Mouse (Mus musculus): ENCODE data around the gene Dlgap3. TPM values are rescaled to one million over a fixed set of nuclear protein-coding genes. Genes with fewer than 3 reads are reported as not detected.

Gene Dlgap3
- polyA plus RNA-seq, 1 experiment from 2014 or later, result 0.24 TPM

- Histone ChIP-seq H3K36me3 (ENCODE audit: control insufficient read depth, insufficient read depth) (no peaks in the 10 kb centered on the region), H3K4me1 (ENCODE audit: control insufficient read depth, low read depth, low read length) (no peaks in the 10 kb centered on the region), H3K9me3 (replicated peaks; ENCODE audit: control insufficient read depth, low read length) (no peaks in the 10 kb centered on the region), H3K27ac (ENCODE audit: low read length) (no peak overlapping the region), H3K4me3 (ENCODE audit: low read depth, low read length) (no peak overlapping the region), H3K27me3 (ENCODE audit: control insufficient read depth, insufficient read depth, low read depth, low read length) (peaks cover 2% of the 10 kb centered on the region), H3K9ac (ENCODE audit: low read depth, low read length) (no peak overlapping the region), H3K4me2 (ENCODE audit: low read depth, low read length) (no peak overlapping the region)
- no peak for ATAC-seq (ENCODE audit: low read depth)
- whole genome bisulfite sequencing (ENCODE audit: insufficient replicate concordance), result 58% methylated on average over 4 of the region's 4 CpGs
These were observed 47.2 kb downstream of the Dlgap3 start for GRCm38 (mm10) chr4:127216251-127216651.

- WGBS (ENCODE audit: insufficient replicate concordance), result 63% methylated on average over 11 of the region's 11 CpGs
- H3K4me1 ChIP-seq (ENCODE audit: control insufficient read depth, low read depth, low read length), result no peaks in the 10 kb centered on the region
- no peaks in the 10 kb centered on the region for H3K36me3 ChIP-seq (ENCODE audit: control insufficient read depth, insufficient read depth)
- H3K4me3 ChIP-seq (ENCODE audit: low read depth, low read length), result no peak overlapping the region
- H3K4me2 ChIP-seq (ENCODE audit: low read depth, low read length), result no peak overlapping the region
- no peak overlapping the region for H3K9ac ChIP-seq (ENCODE audit: low read depth, low read length)
- peaks cover 2% of the 10 kb centered on the region for H3K27me3 ChIP-seq (ENCODE audit: control insufficient read depth, insufficient read depth, low read depth, low read length)
- ATAC-seq (ENCODE audit: low read depth), result no peak
- H3K27ac ChIP-seq (ENCODE audit: low read length), result no peak overlapping the region
- H3K9me3 ChIP-seq (replicated peaks; ENCODE audit: control insufficient read depth, low read length), result no peaks in the 10 kb centered on the region
These were observed 48.0 kb downstream of the Dlgap3 start for GRCm38 (mm10) chr4:127217048-127217447.

GRCm38 (mm10) chr4:127223291-127223690, 54.3 kb downstream of the Dlgap3 start:
- Histone ChIP-seq H3K36me3 (ENCODE audit: control insufficient read depth, insufficient read depth) (no peaks in the 10 kb centered on the region), H3K4me1 (ENCODE audit: control insufficient read depth, low read depth, low read length) (no peaks in the 10 kb centered on the region), H3K9ac (ENCODE audit: low read depth, low read length) (no peak overlapping the region), H3K4me2 (ENCODE audit: low read depth, low read length) (no peak overlapping the region), H3K9me3 (replicated peaks; ENCODE audit: control insufficient read depth, low read length) (no peaks in the 10 kb centered on the region), H3K27me3 (ENCODE audit: control insufficient read depth, insufficient read depth, low read depth, low read length) (peaks cover 23% of the 10 kb centered on the region), H3K27ac (ENCODE audit: low read length) (no peak overlapping the region), H3K4me3 (ENCODE audit: low read depth, low read length) (no peak overlapping the region)
- 20% methylated on average over 10 of the region's 10 CpGs for WGBS (ENCODE audit: insufficient replicate concordance)
- ATAC-seq (ENCODE audit: low read depth), result no peak

GRCm38 (mm10) chr4:127223755-127224154, 54.8 kb downstream of the Dlgap3 start:
- ATAC-seq (ENCODE audit: low read depth), result no peak
- Histone ChIP-seq H3K27me3 (ENCODE audit: control insufficient read depth, insufficient read depth, low read depth, low read length) (peaks cover 23% of the 10 kb centered on the region), H3K4me3 (ENCODE audit: low read depth, low read length) (no peak overlapping the region), H3K9ac (ENCODE audit: low read depth, low read length) (no peak overlapping the region), H3K9me3 (replicated peaks; ENCODE audit: control insufficient read depth, low read length) (no peaks in the 10 kb centered on the region), H3K27ac (ENCODE audit: low read length) (no peak overlapping the region), H3K36me3 (ENCODE audit: control insufficient read depth, insufficient read depth) (no peaks in the 10 kb centered on the region), H3K4me1 (ENCODE audit: control insufficient read depth, low read depth, low read length) (no peaks in the 10 kb centered on the region), H3K4me2 (ENCODE audit: low read depth, low read length) (no peak overlapping the region)
- 38% methylated on average over 4 of the region's 4 CpGs for WGBS (ENCODE audit: insufficient replicate concordance)

GRCm38 (mm10) chr4:127224444-127225100, 55.6 kb downstream of the Dlgap3 start:
- H3K4me2 ChIP-seq (ENCODE audit: low read depth, low read length), result no peak overlapping the region
- WGBS (ENCODE audit: insufficient replicate concordance), result 21% methylated on average over 19 of the region's 19 CpGs
- H3K27ac ChIP-seq (ENCODE audit: low read length), result no peak overlapping the region
- no peak overlapping the region for H3K4me3 ChIP-seq (ENCODE audit: low read depth, low read length)
- H3K27me3 ChIP-seq (ENCODE audit: control insufficient read depth, insufficient read depth, low read depth, low read length), result peaks cover 23% of the 10 kb centered on the region
- ATAC-seq (ENCODE audit: low read depth), result no peak
- no peaks in the 10 kb centered on the region for H3K36me3 ChIP-seq (ENCODE audit: control insufficient read depth, insufficient read depth)
- no peaks in the 10 kb centered on the region for H3K4me1 ChIP-seq (ENCODE audit: control insufficient read depth, low read depth, low read length)
- H3K9me3 ChIP-seq (replicated peaks; ENCODE audit: control insufficient read depth, low read length), result no peaks in the 10 kb centered on the region
- H3K9ac ChIP-seq (ENCODE audit: low read depth, low read length), result no peak overlapping the region

- ATAC-seq (ENCODE audit: low read depth), result no peak
- WGBS (ENCODE audit: insufficient replicate concordance), result 37% methylated on average over 4 of the region's 4 CpGs
- Histone ChIP-seq H3K4me3 (ENCODE audit: low read depth, low read length) (no peak overlapping the region), H3K27ac (ENCODE audit: low read length) (no peak overlapping the region), H3K9ac (ENCODE audit: low read depth, low read length) (no peak overlapping the region), H3K27me3 (ENCODE audit: control insufficient read depth, insufficient read depth, low read depth, low read length) (peaks cover 23% of the 10 kb centered on the region), H3K36me3 (ENCODE audit: control insufficient read depth, insufficient read depth) (no peaks in the 10 kb centered on the region), H3K9me3 (replicated peaks; ENCODE audit: control insufficient read depth, low read length) (no peaks in the 10 kb centered on the region), H3K4me2 (ENCODE audit: low read depth, low read length) (no peak overlapping the region), H3K4me1 (ENCODE audit: control insufficient read depth, low read depth, low read length) (no peaks in the 10 kb centered on the region)
These were observed 57.1 kb downstream of the Dlgap3 start for GRCm38 (mm10) chr4:127226067-127226466.

- WGBS (ENCODE audit: insufficient replicate concordance), result 30% methylated on average over 17 of the region's 17 CpGs
- no peaks in the 10 kb centered on the region for H3K36me3 ChIP-seq (ENCODE audit: control insufficient read depth, insufficient read depth)
- no peak overlapping the region for H3K9ac ChIP-seq (ENCODE audit: low read depth, low read length)
- ATAC-seq (ENCODE audit: low read depth), result no peak
- H3K9me3 ChIP-seq (replicated peaks; ENCODE audit: control insufficient read depth, low read length), result no peaks in the 10 kb centered on the region
- no peak overlapping the region for H3K4me3 ChIP-seq (ENCODE audit: low read depth, low read length)
- H3K4me2 ChIP-seq (ENCODE audit: low read depth, low read length), result no peak overlapping the region
- no peaks in the 10 kb centered on the region for H3K4me1 ChIP-seq (ENCODE audit: control insufficient read depth, low read depth, low read length)
- H3K27ac ChIP-seq (ENCODE audit: low read length), result no peak overlapping the region
- H3K27me3 ChIP-seq (ENCODE audit: control insufficient read depth, insufficient read depth, low read depth, low read length), result peaks cover 23% of the 10 kb centered on the region
These were observed 58.2 kb downstream of the Dlgap3 start for GRCm38 (mm10) chr4:127227051-127227673.

GRCm38 (mm10) chr4:127232028-127232427, 63.0 kb downstream of the Dlgap3 start:
- ATAC-seq (ENCODE audit: low read depth), result no peak
- Histone ChIP-seq H3K4me1 (ENCODE audit: control insufficient read depth, low read depth, low read length) (peaks cover 3% of the 10 kb centered on the region), H3K27ac (ENCODE audit: low read length) (no peak overlapping the region), H3K27me3 (ENCODE audit: control insufficient read depth, insufficient read depth, low read depth, low read length) (peaks cover 15% of the 10 kb centered on the region), H3K36me3 (ENCODE audit: control insufficient read depth, insufficient read depth) (no peaks in the 10 kb centered on the region), H3K4me3 (ENCODE audit: low read depth, low read length) (no peak overlapping the region), H3K9me3 (replicated peaks; ENCODE audit: control insufficient read depth, low read length) (no peaks in the 10 kb centered on the region), H3K9ac (ENCODE audit: low read depth, low read length) (no peak overlapping the region), H3K4me2 (ENCODE audit: low read depth, low read length) (no peak overlapping the region)
- WGBS (ENCODE audit: insufficient replicate concordance), result 38% methylated on average over 6 of the region's 6 CpGs

- Histone ChIP-seq H3K4me3 (ENCODE audit: low read depth, low read length) (no peak overlapping the region), H3K36me3 (ENCODE audit: control insufficient read depth, insufficient read depth) (no peaks in the 10 kb centered on the region), H3K9ac (ENCODE audit: low read depth, low read length) (no peak overlapping the region), H3K27ac (ENCODE audit: low read length) (no peak overlapping the region), H3K4me2 (ENCODE audit: low read depth, low read length) (no peak overlapping the region), H3K27me3 (ENCODE audit: control insufficient read depth, insufficient read depth, low read depth, low read length) (peaks cover 20% of the 10 kb centered on the region), H3K4me1 (ENCODE audit: control insufficient read depth, low read depth, low read length) (peaks cover 3% of the 10 kb centered on the region), H3K9me3 (replicated peaks; ENCODE audit: control insufficient read depth, low read length) (no peaks in the 10 kb centered on the region)
- WGBS (ENCODE audit: insufficient replicate concordance), result 45% methylated on average over 5 of the region's 5 CpGs
- ATAC-seq (ENCODE audit: low read depth), result no peak
These were observed 63.5 kb downstream of the Dlgap3 start for GRCm38 (mm10) chr4:127232551-127232950.

All from liver, embryonic 16.5 days (tissue).